Comparison of ENCODE assay signal across 7 mouse cellular contexts in the genomic region with DNA sequence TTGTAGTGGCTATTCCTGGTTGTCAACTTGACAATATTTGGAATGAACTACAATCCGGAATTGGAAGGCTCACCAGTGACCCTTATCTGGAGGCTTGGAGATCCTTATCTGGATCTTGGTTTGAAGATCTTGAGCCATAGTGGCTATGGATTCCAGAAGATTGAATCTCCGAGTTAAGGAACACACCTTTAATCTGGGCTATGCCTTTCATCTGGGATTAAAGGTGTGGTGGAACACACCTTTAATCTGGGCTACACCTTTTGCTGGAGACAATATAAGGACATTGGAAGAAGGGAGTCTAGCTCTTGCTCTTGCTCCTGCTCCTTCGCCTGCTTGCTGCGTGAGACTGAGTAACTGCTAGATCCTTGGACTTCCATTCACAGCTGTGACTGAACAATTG. TPM values are rescaled to one million over a fixed set of nuclear protein-coding genes. Genes with fewer than 3 reads are reported as not detected.
DNase-seq lines count a peak whose midpoint lies in the region; ATAC-seq and TF ChIP-seq lines count a peak whose summit lies in the region.
"Not testable (repeated sequence)": the region's sequence is repeated elsewhere in the genome, so short reads cannot be mapped to it uniquely, and the experiment has no call there.

TSS of gene Senp7 (plus strand) at position 301 of the 400 bp plus-strand sequence.

- WGBS in forebrain, embryonic 14.5 days = no CpG with 5 or more reads among the region's 4 CpGs
- no CpG with 5 or more reads among the region's 4 CpGs for WGBS in heart, embryonic 13.5 days
- no CpG with 5 or more reads among the region's 4 CpGs for WGBS in lung, embryonic 14.5 days
- no CpG with 5 or more reads among the region's 4 CpGs for WGBS in neural tube, embryonic 13.5 days

- ATAC-seq in forebrain, embryonic 14.5 days; heart, embryonic 13.5 days (ENCODE audit: extremely low read depth, insufficient number of reproducible peaks, low FRiP score, low TSS enrichment); inflammation-experienced regulatory T-cells, adult 6 months; lung, embryonic 14.5 days (ENCODE audit: insufficient read depth); neural tube, embryonic 13.5 days (ENCODE audit: low read depth): not testable (repeated sequence)

- H3K27ac ChIP-seq in forebrain, embryonic 14.5 days (ENCODE audit: low read depth, low read length); heart, embryonic 13.5 days (replicated peaks); lung, embryonic 14.5 days (ENCODE audit: low read depth); neural tube, embryonic 13.5 days (replicated peaks): not testable (repeated sequence)

- H3K4me2 ChIP-seq in forebrain, embryonic 14.5 days (ENCODE audit: low read length); heart, embryonic 13.5 days; lung, embryonic 14.5 days; neural tube, embryonic 13.5 days: not testable (repeated sequence)

- H3K4me3 ChIP-seq in forebrain, embryonic 14.5 days (ENCODE audit: low read depth, low read length); heart, embryonic 13.5 days; lung, embryonic 14.5 days (ENCODE audit: low read depth, low read length); neural tube, embryonic 13.5 days: not testable (repeated sequence)

- not testable (repeated sequence) for TF ChIP-seq POLR2A in brain, embryonic 14.5 days (IDR thresholded peaks at IDR 0.05; ENCODE audit: borderline replicate concordance, extremely low read depth, insufficient read depth, insufficient read length, poor library complexity, severe bottlenecking)

- not testable (repeated sequence) for DNase-seq in brain, embryonic 14.5 days (ENCODE audit: low read depth); forebrain, embryonic 14.5 days (ENCODE audit: low spot score); left cerebral cortex, adult 8-10 months (ENCODE audit: low spot score in 2 of 2); lung, embryonic 14.5 days

- not testable (repeated sequence) for H3K36me3 ChIP-seq in forebrain, embryonic 14.5 days (ENCODE audit: control insufficient read depth, insufficient read depth, low read length); heart, embryonic 13.5 days; lung, embryonic 14.5 days (ENCODE audit: insufficient read depth); neural tube, embryonic 13.5 days

- not testable (repeated sequence) for H3K27me3 ChIP-seq in forebrain, embryonic 14.5 days (replicated peaks; ENCODE audit: control insufficient read depth, insufficient read depth, low read length); heart, embryonic 13.5 days (replicated peaks); lung, embryonic 14.5 days (ENCODE audit: insufficient read depth, low read length); neural tube, embryonic 13.5 days

- not testable (repeated sequence) for TF ChIP-seq CTCF in brain, embryonic 14.5 days (IDR thresholded peaks at IDR 0.05; ENCODE audit: borderline replicate concordance, extremely low read depth, insufficient read depth, insufficient read length); lung, embryonic 14.5 days (IDR thresholded peaks at IDR 0.05; ENCODE audit: low read depth)

- not testable (repeated sequence) for H3K4me1 ChIP-seq in forebrain, embryonic 14.5 days (ENCODE audit: control insufficient read depth, insufficient read depth, low read length); heart, embryonic 13.5 days; lung, embryonic 14.5 days (ENCODE audit: insufficient read depth); neural tube, embryonic 13.5 days (replicated peaks)

- H3K9me3 ChIP-seq in forebrain, embryonic 14.5 days (replicated peaks; ENCODE audit: control insufficient read depth, low read length); heart, embryonic 13.5 days; lung, embryonic 14.5 days (ENCODE audit: low read depth, low read length); neural tube, embryonic 13.5 days: not testable (repeated sequence)

- H3K9ac ChIP-seq in forebrain, embryonic 14.5 days (ENCODE audit: low read length); heart, embryonic 13.5 days; lung, embryonic 14.5 days; neural tube, embryonic 13.5 days: not testable (repeated sequence)

RNA-seq across cellular contexts. Expression of gene Senp7, which starts in this region (rescaled TPM):
- polyA plus RNA-seq in brain, embryonic 14.5 days (2012; rRNA removed) = 40.7 and 45.1 TPM in 2 replicates
- polyA plus RNA-seq in forebrain, embryonic 14.5 days (2014; fragmentation: Nextera tagmentation; extraction: Ambion mirVana) = 47.5 and 52.2 TPM in 2 replicates
- polyA plus RNA-seq in heart, embryonic 13.5 days (2015; fragmentation: Nextera tagmentation; extraction: Ambion mirVana) = 18.9 and 19.0 TPM in 2 replicates
- polyA plus RNA-seq in inflammation-experienced regulatory T-cells, adult 6 months (2017; shearing (Covaris generic)) = 10 to 100 TPM; 47.4 to 75.2 (median 62.0) TPM
- total RNA-seq in left cerebral cortex, adult 8-10 months (2022) = 10 to 100 TPM; 39.2 to 44.4 (median 42.8) TPM
- 29.6 and 30.3 TPM in 2 replicates for polyA plus RNA-seq in lung, embryonic 14.5 days (2014; fragmentation: Nextera tagmentation; extraction: Ambion mirVana)
- polyA plus RNA-seq in neural tube, embryonic 13.5 days (2015; fragmentation: Nextera tagmentation; extraction: Ambion mirVana) = 53.1 and 57.3 TPM in 2 replicates
